ENCODE assay signal across 8 mouse cellular contexts in the genomic region with DNA sequence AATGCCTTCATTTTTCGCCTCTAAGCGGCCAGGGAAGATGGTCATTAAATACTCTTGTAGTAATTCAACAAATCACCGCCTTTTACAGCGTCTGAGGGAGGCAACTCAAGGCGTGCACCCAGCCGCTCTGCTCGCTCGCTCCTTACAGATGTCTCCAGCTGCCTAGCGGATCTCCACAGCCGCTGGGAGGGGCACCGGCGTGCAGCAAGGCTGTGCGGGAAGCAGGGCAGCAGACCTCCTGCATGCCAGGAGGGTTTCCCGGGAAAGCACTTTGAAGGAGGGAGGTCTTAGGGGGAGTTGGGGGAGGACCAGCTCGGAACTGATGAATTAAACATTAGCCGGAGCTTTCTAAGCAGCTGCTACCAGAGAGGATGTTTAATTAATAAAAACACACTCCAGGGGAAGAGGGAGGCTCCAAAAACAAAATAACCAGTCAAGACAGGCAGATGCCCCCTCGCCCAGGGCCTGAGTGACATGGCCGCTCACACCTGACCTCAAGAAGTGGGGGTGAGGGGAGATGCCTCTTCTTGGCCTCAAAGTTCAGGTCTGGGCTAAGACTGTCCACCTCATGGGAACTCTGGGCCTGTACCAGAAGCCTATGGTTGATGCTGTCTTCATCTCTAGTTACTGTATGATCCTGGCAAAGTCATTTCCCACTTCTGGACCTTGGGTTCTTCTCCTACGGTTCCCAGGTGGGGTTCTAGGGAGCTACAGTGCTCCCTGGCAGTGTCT. TPM values are rescaled to one million over a fixed set of nuclear protein-coding genes. Genes with fewer than 3 reads are reported as not detected.
DNase-seq lines count a peak whose midpoint lies in the region; ATAC-seq and TF ChIP-seq lines count a peak whose summit lies in the region.

No protein-coding gene starts in this region.

- H3K27me3 ChIP-seq in kidney, embryonic 15.5 days: peaks cover 9% of the 10 kb centered on the region
- H3K27me3 ChIP-seq in forebrain, embryonic 12.5 days: peaks cover 26% of the 10 kb centered on the region
- H3K27me3 ChIP-seq in limb, embryonic 12.5 days: peaks cover 10% of the 10 kb centered on the region; the same call in 1 of the 2 replicates
- no peaks in the 10 kb centered on the region for H3K27me3 ChIP-seq in thymus, adult 2 months (ENCODE audit: control insufficient read depth, insufficient read depth, low read length)

- WGBS in kidney, embryonic 15.5 days: 8% methylated on average over 19 of the region's 19 CpGs
- 5% methylated on average over 19 of the region's 19 CpGs for WGBS in forebrain, embryonic 12.5 days
- 11% methylated on average over 19 of the region's 19 CpGs for WGBS in limb, embryonic 12.5 days
- 52% methylated on average over 19 of the region's 19 CpGs for WGBS in thymus, adult 2 months

- H3K9ac ChIP-seq in kidney, embryonic 15.5 days: no peak overlapping the region
- H3K9ac ChIP-seq in forebrain, embryonic 12.5 days: no peak overlapping the region
- H3K9ac ChIP-seq in limb, embryonic 12.5 days (replicated peaks): no peak overlapping the region

- H3K36me3 ChIP-seq in kidney, embryonic 15.5 days: no peaks in the 10 kb centered on the region
- no peaks in the 10 kb centered on the region for H3K36me3 ChIP-seq in forebrain, embryonic 12.5 days (replicated peaks)
- H3K36me3 ChIP-seq in limb, embryonic 12.5 days: no peaks in the 10 kb centered on the region
- H3K36me3 ChIP-seq in thymus, adult 2 months (ENCODE audit: control insufficient read depth, insufficient read depth, low read length): no peaks in the 10 kb centered on the region

- H3K27ac ChIP-seq in kidney, embryonic 15.5 days: peak overlapping the region; percentile 56
- peak overlapping the region; percentile 75 for H3K27ac ChIP-seq in forebrain, embryonic 12.5 days
- no peak overlapping the region for H3K27ac ChIP-seq in limb, embryonic 12.5 days
- H3K27ac ChIP-seq in thymus, adult 2 months (ENCODE audit: control insufficient read depth, insufficient read depth, low read length): no peak overlapping the region

- TF ChIP-seq POLR2A in thymus, adult 2 months (IDR thresholded peaks at IDR 0.05; ENCODE audit: control insufficient read depth, extremely low read depth, insufficient read depth, low read length, poor library complexity): no peak

- no peaks in the 10 kb centered on the region for H3K9me3 ChIP-seq in kidney, embryonic 15.5 days (replicated peaks)
- no peaks in the 10 kb centered on the region for H3K9me3 ChIP-seq in forebrain, embryonic 12.5 days
- H3K9me3 ChIP-seq in limb, embryonic 12.5 days: no peaks in the 10 kb centered on the region

- H3K4me3 ChIP-seq in kidney, embryonic 15.5 days (replicated peaks): no peak overlapping the region
- H3K4me3 ChIP-seq in forebrain, embryonic 12.5 days (replicated peaks): peak overlapping the region; percentile 1; the same call in 1 of the 2 replicates
- peak overlapping the region; percentile 18; the same call in 1 of the 2 replicates for H3K4me3 ChIP-seq in limb, embryonic 12.5 days (replicated peaks)
- no peak overlapping the region for H3K4me3 ChIP-seq in thymus, adult 2 months (ENCODE audit: control insufficient read depth, insufficient read depth, low read length)

- peaks cover 36% of the 10 kb centered on the region for H3K4me1 ChIP-seq in kidney, embryonic 15.5 days
- peaks cover 52% of the 10 kb centered on the region for H3K4me1 ChIP-seq in forebrain, embryonic 12.5 days
- H3K4me1 ChIP-seq in limb, embryonic 12.5 days (replicated peaks): peaks cover 30% of the 10 kb centered on the region
- no peaks in the 10 kb centered on the region for H3K4me1 ChIP-seq in thymus, adult 2 months (replicated peaks; ENCODE audit: control insufficient read depth, insufficient read depth, low read length)

- TF ChIP-seq CTCF in thymus, adult 2 months (IDR thresholded peaks at IDR 0.05; ENCODE audit: borderline replicate concordance, control insufficient read depth, extremely low read depth, insufficient read depth, low read length, poor library complexity): no peak

- no peak for DNase-seq in kidney, adult 18-20 months
- peak; percentile 66 for DNase-seq in retina, embryonic 14.5 days (ENCODE audit: low spot score)
- DNase-seq in thymus, postnatal 4 days: no peak
- DNase-seq in gastrocnemius, postnatal 4 days (ENCODE audit: low spot score in 2 of 2): no peak
- no peak for DNase-seq in thymus, adult 2 months

- peak overlapping the region; percentile 45 for H3K4me2 ChIP-seq in kidney, embryonic 15.5 days
- peak overlapping the region; percentile 45 for H3K4me2 ChIP-seq in forebrain, embryonic 12.5 days
- peak overlapping the region; percentile 36 for H3K4me2 ChIP-seq in limb, embryonic 12.5 days

- ATAC-seq in kidney, embryonic 15.5 days (replicated peaks; ENCODE audit: low FRiP score): peak; percentile 84
- peak; percentile 83 for ATAC-seq in forebrain, embryonic 12.5 days (ENCODE audit: low FRiP score)
- ATAC-seq in limb, embryonic 12.5 days (ENCODE audit: insufficient number of reproducible peaks, insufficient read depth, low FRiP score, low TSS enrichment, low read depth): no peak; the same call in 1 of the 2 replicates

RNA-seq across cellular contexts. Expression of gene Disp3, which starts 39.7 kb away (rescaled TPM):
- 0.19 TPM in 2 replicates for polyA plus RNA-seq in kidney, embryonic 15.5 days (2015; fragmentation: Nextera tagmentation; extraction: Ambion mirVana)
- 4.8 and 4.9 TPM in 2 replicates for polyA plus RNA-seq in forebrain, embryonic 12.5 days (2016; fragmentation: Nextera tagmentation; extraction: Ambion mirVana)
- polyA plus RNA-seq in limb, embryonic 12.5 days (2016; fragmentation: Nextera tagmentation; extraction: Ambion mirVana): 0.28 and 0.59 TPM in 2 replicates
- under 1 TPM; 0.26 to 0.27 TPM for total RNA-seq in gastrocnemius, postnatal 4 days (2021)
- polyA plus RNA-seq in thymus, adult 2 months (2012; rRNA removed): 0.04 and 0.26 TPM in 2 replicates

Comparison
In these comparisons a context has a peak if more than half of its experiments do, and no peak if none do; other contexts are left out.
1. H3K27ac ChIP-seq: peak in kidney, embryonic 15.5 days (single experiment) and forebrain, embryonic 12.5 days (single experiment); none in limb, embryonic 12.5 days (single experiment) and thymus, adult 2 months (single experiment).
2. H3K4me3 ChIP-seq: peak in forebrain, embryonic 12.5 days (single experiment) and limb, embryonic 12.5 days (single experiment); none in kidney, embryonic 15.5 days (single experiment) and thymus, adult 2 months (single experiment).
3. Peak in every context shown above with its lines, with median percentiles within 50 percentile points of each other: H3K4me2 ChIP-seq.